Mouse (Mus musculus): Measurements from ENCODE around the gene E130114P18Rik.

DNA sequence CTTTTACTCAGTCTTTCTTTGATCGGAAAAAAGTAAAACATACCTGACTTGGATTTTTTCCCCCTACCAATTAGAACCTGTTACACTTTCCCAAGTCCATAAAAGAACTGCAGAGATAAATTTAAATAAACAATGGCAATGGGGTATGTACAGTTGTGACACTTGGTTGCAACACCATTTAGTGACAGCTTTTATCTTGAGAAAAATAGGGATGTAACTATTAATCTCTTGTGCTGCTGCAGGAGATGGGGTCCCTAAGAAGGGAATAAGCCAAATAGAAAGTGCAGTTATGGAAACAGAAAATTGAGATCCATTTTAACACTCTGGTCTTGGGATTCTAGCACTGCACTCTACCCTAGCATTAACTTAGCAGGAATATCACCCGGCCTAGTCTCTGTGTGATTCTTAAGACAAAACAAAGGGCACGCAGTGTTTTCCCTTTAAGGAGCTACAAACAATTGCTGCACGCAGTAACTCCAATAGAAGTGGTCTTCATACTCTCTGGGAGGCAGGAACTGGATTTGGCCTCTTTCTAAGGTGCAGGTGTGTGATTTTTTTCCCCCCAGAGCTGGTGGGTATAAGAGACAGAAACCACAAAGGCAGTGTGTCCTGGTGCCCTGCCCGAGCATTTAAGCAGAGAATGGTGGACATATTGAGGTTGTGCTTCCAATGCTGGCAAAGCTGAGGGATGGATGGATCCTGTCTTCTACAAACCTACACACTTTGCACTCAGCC lies 25.4 kb downstream of the E130114P18Rik start:
- TF ChIP-seq POLR2A (IDR thresholded peaks at IDR 0.05; ENCODE audit: extremely low read depth, insufficient read depth, low read length) (no peak), CTCF (IDR thresholded peaks at IDR 0.05; ENCODE audit: low read depth, low read length) (no peak)
